Mouse (Mus musculus) inflammation-experienced regulatory T-cells, adult 6 months (primary cell): ENCODE measurements around the gene Ddx28. TPM values are rescaled to one million over a fixed set of nuclear protein-coding genes. Genes with fewer than 3 reads are reported as not detected.
"Not testable (repeated sequence)": the region's sequence is repeated elsewhere in the genome, so short reads cannot be mapped to it uniquely, and the experiment has no call there.

Source experiments
- ATAC-seq: one replicate; pipeline ENCODE4 v1.8.0; 2017
- polyA plus RNA-seq, 3 experiments: library from polyadenylated mRNA; unstranded; fragments of 100-300 nt; shearing (Covaris generic); gene quantifications; one replicate each; pipeline ENCODE4 v1.2.1; 2017

The Ddx28 gene
- polyA plus RNA-seq, 3 experiments from 2014 or later = 9.3 to 15.6 (median 12.3) TPM

GRCm38 (mm10) chr8:106012203-106012602, 521 bp upstream of the Ddx28 start:
- ATAC-seq = not testable (repeated sequence)

- peak; percentile 82 for ATAC-seq
Measured at GRCm38 (mm10) chr8:106010748-106011642, 687 bp downstream of the Ddx28 start.

- not testable (repeated sequence) for ATAC-seq
Measured at GRCm38 (mm10) chr8:106007891-106008290, 3.8 kb downstream of the Ddx28 start.

- peak; percentile 80 for ATAC-seq
Measured at GRCm38 (mm10) chr8:106007135-106007534, 4.5 kb downstream of the Ddx28 start.

- no peak for ATAC-seq
Measured at GRCm38 (mm10) chr8:106006413-106006812, 5.3 kb downstream of the Ddx28 start.

GRCm38 (mm10) chr8:106005875-106006274, 5.8 kb downstream of the Ddx28 start, which contains the start of gene Dpep2nb:
Gene Dpep2nb (minus strand): TSS chr8:106005975.
- no peak for ATAC-seq

- no peak for ATAC-seq
Measured at GRCm38 (mm10) chr8:106004538-106005207, 7.0 kb downstream of the Ddx28 start.

- ATAC-seq = no peak
Measured at GRCm38 (mm10) chr8:106001908-106002307, 9.8 kb downstream of the Ddx28 start.

GRCm38 (mm10) chr8:105998971-105999370, 12.7 kb downstream of the Ddx28 start:
- ATAC-seq = no peak

- no peak for ATAC-seq
Measured at GRCm38 (mm10) chr8:105996359-105996758, 15.3 kb downstream of the Ddx28 start.

GRCm38 (mm10) chr8:105993226-105993625, 18.5 kb downstream of the Ddx28 start:
- ATAC-seq = no peak

GRCm38 (mm10) chr8:105992499-105992898, 19.2 kb downstream of the Ddx28 start:
- peak; percentile 69 for ATAC-seq

GRCm38 (mm10) chr8:105991546-105991945, 20.1 kb downstream of the Ddx28 start:
- ATAC-seq = no peak

GRCm38 (mm10) chr8:105990856-105991387, 20.8 kb downstream of the Ddx28 start, which contains the start of gene Dus2:
Gene Dus2 (plus strand): TSS chr8:105991337.
- ATAC-seq = peak; percentile 79

GRCm38 (mm10) chr8:105988546-105988945, 23.1 kb downstream of the Ddx28 start:
- ATAC-seq = no peak

- not testable (repeated sequence) for ATAC-seq
Measured at GRCm38 (mm10) chr8:105983406-105983805, 28.3 kb downstream of the Ddx28 start.

- no peak for ATAC-seq
Measured at GRCm38 (mm10) chr8:105981146-105981545, 30.5 kb downstream of the Ddx28 start.

- no peak for ATAC-seq
Measured at GRCm38 (mm10) chr8:105979325-105979724, 32.4 kb downstream of the Ddx28 start, which contains the start of gene Dpep3. Gene Dpep3 (minus strand): TSS chr8:105979429.

GRCm38 (mm10) chr8:105975363-105975762, 36.3 kb downstream of the Ddx28 start:
- no peak for ATAC-seq

- no peak for ATAC-seq
Measured at GRCm38 (mm10) chr8:105971019-105971720, 40.5 kb downstream of the Ddx28 start.

- no peak for ATAC-seq
Measured at GRCm38 (mm10) chr8:105969367-105969766, 42.3 kb downstream of the Ddx28 start.

GRCm38 (mm10) chr8:105966692-105967311, 44.9 kb downstream of the Ddx28 start:
- no peak for ATAC-seq
